Mouse (Mus musculus): ENCODE measurements around the gene Kif1a. TPM values are rescaled to one million over a fixed set of nuclear protein-coding genes. Genes with fewer than 3 reads are reported as not detected.

Kif1a gene
- total and polyA plus RNA-seq, 3 experiments: not detected

GRCm38 (mm10) chr1:93068553-93068952 lies 33.2 kb downstream of the Kif1a start:
- no peak for DNase-seq (ENCODE audit: low read depth, low spot score)
- Histone ChIP-seq H3K4me3 (ENCODE audit: control insufficient read depth in 1 of 2, insufficient read depth in 1 of 2, low read depth in 2 of 2, low read length in 2 of 2) (no peak overlapping the region), H3K79me2 (ENCODE audit: control insufficient read depth, insufficient read depth, low read length, poor library complexity) (no peaks in the 10 kb centered on the region), H3K9me3 (replicated peaks; ENCODE audit: insufficient read depth, low read length) (no peaks in the 10 kb centered on the region), H3K36me3 (ENCODE audit: control insufficient read depth in 1 of 2, insufficient read depth in 2 of 2, low read length in 2 of 2) (no peaks in the 10 kb centered on the region), H3K4me1 (ENCODE audit: control insufficient read depth in 1 of 2, insufficient read depth in 2 of 2, low read length in 2 of 2) (no peaks in the 10 kb centered on the region), H3K9ac (ENCODE audit: control insufficient read depth, low read depth, low read length, poor library complexity, severe bottlenecking) (no peak overlapping the region), H3K27me3 (ENCODE audit: control insufficient read depth in 1 of 2, insufficient read depth in 2 of 2, low read length in 2 of 2) (no peaks in the 10 kb centered on the region), H3K27ac (ENCODE audit: control insufficient read depth, low read depth, low read length) (no peak overlapping the region)
- TF ChIP-seq ZC3H11A (IDR thresholded peaks at IDR 0.05; ENCODE audit: low read depth, low read length): no peak
- TF ChIP-seq CHD2 (IDR thresholded peaks at IDR 0.05; ENCODE audit: low read length): no peak
- TF ChIP-seq BHLHE40 (IDR thresholded peaks at IDR 0.05; ENCODE audit: borderline replicate concordance, low read depth, low read length): no peak
- no peak for TF ChIP-seq TCF12 (IDR thresholded peaks at IDR 0.05; ENCODE audit: low read depth, low read length)
- TF ChIP-seq TBP (IDR thresholded peaks at IDR 0.05; ENCODE audit: low read depth, low read length): no peak
- no peak for TF ChIP-seq MAZ (IDR thresholded peaks at IDR 0.05; ENCODE audit: low read depth, low read length)
- TF ChIP-seq USF1 (IDR thresholded peaks at IDR 0.05; ENCODE audit: low read depth, low read length): no peak
- no peak for TF ChIP-seq RAD21 (IDR thresholded peaks at IDR 0.05; ENCODE audit: low read depth, low read length)
- TF ChIP-seq MEF2A (IDR thresholded peaks at IDR 0.05; ENCODE audit: extremely low read depth, insufficient replicate concordance, low read depth, low read length, poor library complexity, severe bottlenecking): no peak
- TF ChIP-seq MXI1 (IDR thresholded peaks at IDR 0.05; ENCODE audit: low read depth, low read length): no peak
- no peak for TF ChIP-seq POLR2AphosphoS2 (IDR thresholded peaks at IDR 0.05; ENCODE audit: low read length)
- TF ChIP-seq MAFK (IDR thresholded peaks at IDR 0.05; ENCODE audit: borderline replicate concordance, low read depth, low read length): no peak
- no peak for TF ChIP-seq ZKSCAN1 (IDR thresholded peaks at IDR 0.05; ENCODE audit: low read depth, low read length)
- TF ChIP-seq CHD1 (IDR thresholded peaks at IDR 0.05; ENCODE audit: low read depth, low read length): no peak
- no peak for TF ChIP-seq HCFC1 (IDR thresholded peaks at IDR 0.05; ENCODE audit: low read depth, low read length)

DNA sequence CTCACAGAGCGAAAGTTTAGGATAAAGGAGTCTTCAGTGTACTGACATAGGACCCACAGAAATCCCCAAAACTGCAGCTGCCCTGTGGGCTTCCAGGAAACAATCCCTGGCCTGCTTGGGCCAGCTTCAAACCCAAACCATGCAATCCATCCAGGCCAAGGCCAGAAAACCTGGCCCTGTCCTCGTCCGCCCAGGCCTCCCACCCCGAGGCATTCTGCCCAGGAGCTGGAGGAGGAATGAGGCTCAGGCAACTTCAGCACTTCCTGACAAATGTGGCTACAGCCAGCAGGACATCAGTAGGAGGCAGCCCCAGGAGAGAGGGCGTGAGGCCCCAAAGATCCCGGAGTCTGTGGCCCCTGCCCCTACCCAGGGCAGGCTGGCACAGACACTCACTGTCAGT lies 36.1 kb downstream of the Kif1a start:
- TF ChIP-seq NELFE (IDR thresholded peaks at IDR 0.05; ENCODE audit: low read depth, low read length) (no peak), USF1 (IDR thresholded peaks at IDR 0.05; ENCODE audit: low read depth, low read length) (no peak), MAX (IDR thresholded peaks at IDR 0.05; ENCODE audit: low read length) (no peak), CTCF (IDR thresholded peaks at IDR 0.05 in 2 of 3, conservative IDR thresholded peaks at IDR 0.05 in 1 of 3; ENCODE audit: control insufficient read depth in 1 of 3, insufficient read depth in 1 of 3, low read depth in 2 of 3, low read length in 3 of 3, poor library complexity in 1 of 3, severe bottlenecking in 1 of 3) (no peak), CHD2 (IDR thresholded peaks at IDR 0.05; ENCODE audit: low read length) (no peak)
- H3K36me3 ChIP-seq (ENCODE audit: control insufficient read depth in 1 of 2, insufficient read depth in 2 of 2, low read length in 2 of 2): no peaks in the 10 kb centered on the region

More for the DNA sequence above, 36.1 kb downstream of the Kif1a start:
- no peaks in the 10 kb centered on the region for H3K27me3 ChIP-seq (ENCODE audit: control insufficient read depth in 1 of 2, insufficient read depth in 2 of 2, low read length in 2 of 2)
- H3K9me3 ChIP-seq (replicated peaks; ENCODE audit: insufficient read depth, low read length): no peaks in the 10 kb centered on the region
- H3K4me3 ChIP-seq (ENCODE audit: control insufficient read depth in 1 of 2, insufficient read depth in 1 of 2, low read depth in 2 of 2, low read length in 2 of 2): no peak overlapping the region
- H3K79me2 ChIP-seq (ENCODE audit: control insufficient read depth, insufficient read depth, low read length, poor library complexity): no peaks in the 10 kb centered on the region
- DNase-seq (ENCODE audit: low read depth, low spot score): no peak
- H3K4me1 ChIP-seq (ENCODE audit: control insufficient read depth in 1 of 2, insufficient read depth in 2 of 2, low read length in 2 of 2): no peaks in the 10 kb centered on the region
- H3K27ac ChIP-seq (ENCODE audit: control insufficient read depth, low read depth, low read length): no peak overlapping the region
- no peak overlapping the region for H3K9ac ChIP-seq (ENCODE audit: control insufficient read depth, low read depth, low read length, poor library complexity, severe bottlenecking)

Measured in MEL (cell line).